Mouse (Mus musculus): Measurements from ENCODE around the gene Tceal1.

- TF ChIP-seq CTCF (IDR thresholded peaks at IDR 0.05; ENCODE audit: extremely low read depth, insufficient read length, insufficient replicate concordance, low read depth, low read length) (no peak), POLR2A (IDR thresholded peaks at IDR 0.05; ENCODE audit: low read depth, low read length) (peak; percentile 74)
These were observed 33.2 kb downstream of the Tceal1 start for GRCm38 (mm10) chrX:136740791-136741650.
